Mouse (Mus musculus) C2C12 (cell line): ENCODE measurements at regions not wholly inside any gene's neighbourhood (a gene's known extent, or its start where the extent isn't known, plus 50 kb on each side); places are given as distances from the start of the nearest gene placed in this dataset.

Experiments
- CEBPB ChIP-seq: IDR thresholded peaks from one replicate; pipeline ENCODE4 v1.6.1; 2011; ENCODE audit warnings: low read depth, mild to moderate bottlenecking, control low read depth, moderate library complexity
- MAX ChIP-seq: IDR thresholded peaks from one replicate; pipeline ENCODE4 v1.6.1; 2011; ENCODE audit warnings: mild to moderate bottlenecking, control low read depth

DNA sequence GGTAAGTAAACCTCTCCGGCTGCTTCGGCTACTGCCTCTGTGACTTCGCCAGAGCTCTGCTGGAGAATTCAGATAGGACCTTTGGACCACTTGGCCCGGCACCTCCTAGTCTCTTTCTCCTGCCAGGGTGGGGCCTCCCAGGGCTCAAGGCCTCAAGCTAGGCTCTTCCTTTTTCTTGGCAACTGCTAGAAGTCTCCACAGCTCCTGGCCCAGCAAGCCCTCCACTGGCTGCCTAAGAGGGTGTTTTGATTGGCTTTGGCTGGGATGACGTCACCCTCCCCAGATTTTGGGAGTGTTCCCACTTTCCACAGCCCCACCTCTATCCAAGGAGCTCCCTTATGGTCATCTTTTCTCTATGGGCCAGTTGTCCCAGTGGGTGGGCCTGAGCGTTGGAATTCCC lies 949.4 kb downstream of the 4930447A16Rik start:
- TF ChIP-seq CEBPB (no peak), MAX (no peak)
